Mouse (Mus musculus) ovary, postnatal 36 days (tissue): ENCODE measurements around the gene Ccdc96.

Source experiments
- DNase-seq: peaks from one replicate; pipeline ENCODE4 v3.0.0; 2022; ENCODE audit warnings: low spot score, mixed read lengths

The Ccdc96 gene

GRCm38 (mm10) chr5:36472876-36473655 lies 11.3 kb upstream of the Ccdc96 start:
- DNase-seq = no peak

GRCm38 (mm10) chr5:36474283-36474682 lies 10.1 kb upstream of the Ccdc96 start:
- DNase-seq = peak; percentile 58

- DNase-seq = no peak
Observed at GRCm38 (mm10) chr5:36477486-36477885, 6.9 kb upstream of the Ccdc96 start.

- no peak for DNase-seq
Observed at GRCm38 (mm10) chr5:36478540-36479420, 5.6 kb upstream of the Ccdc96 start.

GRCm38 (mm10) chr5:36479735-36480134 lies 4.7 kb upstream of the Ccdc96 start:
- DNase-seq = no peak

- DNase-seq = no peak
Observed at GRCm38 (mm10) chr5:36480398-36480797, 4.0 kb upstream of the Ccdc96 start.

GRCm38 (mm10) chr5:36481114-36481513 lies 3.3 kb upstream of the Ccdc96 start:
- no peak for DNase-seq

- no peak for DNase-seq
Observed at GRCm38 (mm10) chr5:36483203-36484101, 936 bp upstream of the Ccdc96 start.

GRCm38 (mm10) chr5:36485306-36485705 lies 918 bp downstream of the Ccdc96 start:
- DNase-seq = no peak

GRCm38 (mm10) chr5:36489225-36489624 lies 4.8 kb downstream of the Ccdc96 start:
- peak; percentile 38 for DNase-seq

GRCm38 (mm10) chr5:36493919-36494318 lies 9.5 kb downstream of the Ccdc96 start:
- DNase-seq = no peak

GRCm38 (mm10) chr5:36494709-36495108 lies 10.3 kb downstream of the Ccdc96 start:
- no peak for DNase-seq

- DNase-seq = no peak
Observed at GRCm38 (mm10) chr5:36505235-36505634, 20.8 kb downstream of the Ccdc96 start.

- DNase-seq = no peak
Observed at GRCm38 (mm10) chr5:36505643-36506042, 21.3 kb downstream of the Ccdc96 start.

GRCm38 (mm10) chr5:36508351-36508750 lies 24.0 kb downstream of the Ccdc96 start:
- no peak for DNase-seq

GRCm38 (mm10) chr5:36510956-36511355 lies 26.6 kb downstream of the Ccdc96 start:
- DNase-seq = no peak

- no peak for DNase-seq
Observed at GRCm38 (mm10) chr5:36515126-36515525, 30.7 kb downstream of the Ccdc96 start.

- DNase-seq = no peak
Observed at GRCm38 (mm10) chr5:36515558-36515957, 31.2 kb downstream of the Ccdc96 start.

GRCm38 (mm10) chr5:36517596-36517995 lies 33.2 kb downstream of the Ccdc96 start:
- DNase-seq = no peak

- DNase-seq = no peak
Observed at GRCm38 (mm10) chr5:36519751-36520150, 35.4 kb downstream of the Ccdc96 start.

- no peak for DNase-seq
Observed at GRCm38 (mm10) chr5:36522782-36523181, 38.4 kb downstream of the Ccdc96 start.

- no peak for DNase-seq
Observed at GRCm38 (mm10) chr5:36523219-36523703, 38.9 kb downstream of the Ccdc96 start.
